Mouse (Mus musculus): ENCODE results near the gene Epb41l4b. TPM values are rescaled to one million over a fixed set of nuclear protein-coding genes. Genes with fewer than 3 reads are reported as not detected.

Epb41l4b gene
- polyA plus RNA-seq, 1 experiment from 2014 or later = 2.4 TPM

DNA sequence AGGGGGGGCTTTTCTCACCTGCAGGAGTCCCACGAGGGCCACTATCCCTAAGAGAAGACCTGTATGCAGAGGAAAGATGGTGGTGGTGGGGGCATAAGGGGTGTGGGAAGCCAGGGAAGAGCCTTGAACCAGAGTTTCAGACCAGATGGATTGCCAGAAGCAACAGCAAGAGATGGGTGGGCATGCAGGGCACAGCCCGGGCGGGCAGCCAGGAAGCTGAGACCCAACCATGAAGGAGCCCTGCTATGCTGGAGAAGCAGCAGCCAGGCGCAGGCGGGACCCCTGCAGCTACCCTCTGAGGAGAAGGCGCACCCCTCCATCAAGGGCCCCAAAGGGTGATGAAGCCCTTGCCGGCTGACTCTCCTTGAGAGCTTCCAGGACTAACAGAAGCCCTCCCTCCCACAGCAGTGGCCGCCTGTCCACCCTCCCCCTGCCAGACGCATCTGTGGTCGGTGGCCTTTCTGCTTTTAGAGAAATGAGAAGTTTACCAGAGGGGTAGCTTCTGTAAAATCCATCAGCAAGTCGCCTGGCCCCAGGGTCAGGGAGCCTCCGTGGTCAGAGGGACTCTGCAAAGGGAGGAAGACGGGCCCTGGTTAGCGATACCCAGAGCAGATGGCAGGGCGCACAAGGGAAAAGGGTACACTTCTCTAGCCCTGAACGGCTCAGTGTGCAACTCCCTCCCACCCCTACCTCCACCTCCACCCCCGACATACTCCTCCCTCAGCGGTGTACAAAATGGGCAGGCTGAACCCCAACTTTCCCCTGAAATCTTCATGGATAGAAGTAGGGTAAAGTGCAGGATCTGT is 126.7 kb downstream of the Epb41l4b start:
- no peak for DNase-seq (ENCODE audit: low spot score)

GRCm38 (mm10) chr4:57015032-57015431 is 128.2 kb downstream of the Epb41l4b start:
- DNase-seq (ENCODE audit: low spot score) = no peak

DNA sequence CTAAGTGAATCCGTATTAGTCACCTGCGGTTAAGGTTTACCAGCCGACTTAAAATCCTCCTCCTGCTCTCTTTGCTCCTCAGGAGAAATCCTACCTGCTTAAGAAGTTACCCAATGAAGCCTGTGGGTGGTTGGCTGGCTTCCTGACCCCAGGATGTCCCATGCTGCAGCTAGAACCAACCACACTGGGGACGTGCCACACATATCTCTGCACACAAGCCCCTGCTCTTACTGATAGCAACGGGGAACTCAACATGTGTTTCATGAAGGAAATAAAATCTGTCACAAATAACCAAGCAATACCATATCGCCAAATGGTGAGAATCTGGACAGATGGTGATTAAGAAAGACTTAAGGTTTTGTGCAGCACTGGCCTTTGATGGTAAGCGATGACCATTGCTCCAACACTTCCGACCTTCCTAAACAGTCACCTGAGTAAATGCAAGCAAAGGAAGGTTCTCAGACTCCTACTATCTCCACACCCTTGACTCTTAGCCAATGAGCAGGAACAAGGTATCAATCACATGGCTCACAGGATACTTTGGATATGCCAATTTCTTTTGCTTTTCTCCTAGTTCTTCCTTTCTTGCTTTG is 131.7 kb downstream of the Epb41l4b start:
- no peak for DNase-seq (ENCODE audit: low spot score)

- no peak for DNase-seq (ENCODE audit: low spot score)
Observed at GRCm38 (mm10) chr4:57010919-57011318, 132.3 kb downstream of the Epb41l4b start.

- no peak for DNase-seq (ENCODE audit: low spot score)
Observed at GRCm38 (mm10) chr4:57010425-57010824, 132.8 kb downstream of the Epb41l4b start.

GRCm38 (mm10) chr4:57007717-57008116 is 135.5 kb downstream of the Epb41l4b start:
- no peak for DNase-seq (ENCODE audit: low spot score)

DNA sequence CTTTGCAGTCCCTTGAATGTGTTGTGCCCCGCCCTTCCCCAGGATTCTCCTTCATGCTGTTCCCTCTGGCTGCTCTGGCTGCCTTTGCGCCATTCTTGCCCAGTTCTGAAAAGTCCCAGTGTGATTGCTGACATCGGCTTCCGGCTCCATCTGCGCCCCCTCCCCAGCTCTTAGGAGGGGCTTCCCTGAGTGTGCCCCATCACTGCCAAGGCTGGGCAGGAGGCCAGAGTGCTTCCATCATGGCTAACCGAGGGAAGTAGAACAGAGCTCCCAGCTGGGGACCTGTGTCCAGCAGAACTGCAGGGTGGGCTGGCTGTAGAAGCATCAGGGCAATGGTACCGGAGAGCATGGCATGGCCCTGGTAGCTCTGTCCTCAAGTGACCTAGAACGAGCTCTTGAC is 138.2 kb downstream of the Epb41l4b start:
- no peak for DNase-seq (ENCODE audit: low spot score)

DNA sequence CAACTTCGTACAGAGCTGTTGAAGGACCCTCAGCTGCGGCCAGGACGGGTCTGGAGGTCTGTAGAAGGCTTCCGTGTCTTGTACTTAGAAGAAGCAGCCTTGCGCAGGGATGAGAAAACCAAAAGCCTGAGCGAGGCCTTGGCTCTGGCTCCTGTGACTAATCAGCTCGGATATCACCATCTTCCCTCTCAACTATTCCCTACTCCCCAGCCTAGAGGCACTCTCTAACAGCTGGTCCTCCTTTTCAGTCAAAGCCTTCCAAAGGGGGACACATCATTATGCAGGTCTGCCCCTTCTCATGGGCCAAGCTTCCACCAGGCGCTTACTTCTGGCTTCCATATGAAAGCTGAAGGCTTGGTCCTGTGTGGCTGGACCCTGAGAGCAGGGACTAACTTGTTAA is 139.4 kb downstream of the Epb41l4b start:
- no peak for DNase-seq (ENCODE audit: low spot score)

DNA sequence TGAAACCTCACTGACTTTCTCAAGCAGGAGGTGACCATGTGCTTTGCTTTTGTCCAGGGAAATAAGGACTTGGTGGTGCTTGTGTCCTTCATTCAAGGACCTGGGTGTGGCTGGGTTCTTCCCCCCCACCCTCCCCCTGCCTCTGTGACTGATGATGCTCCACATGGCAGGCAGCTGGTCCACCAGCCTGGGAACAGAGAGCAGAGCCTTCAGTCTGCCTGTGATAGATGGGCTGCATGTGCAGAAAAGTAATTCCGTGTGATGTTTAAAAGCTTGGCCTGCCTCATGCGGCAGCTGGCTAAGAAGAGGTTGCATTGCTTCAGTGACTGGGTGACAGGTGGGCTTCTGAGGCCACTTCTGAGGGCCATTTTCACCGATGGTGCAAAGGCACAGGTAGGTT is 140.5 kb downstream of the Epb41l4b start:
- no peak for DNase-seq (ENCODE audit: low spot score)

DNA sequence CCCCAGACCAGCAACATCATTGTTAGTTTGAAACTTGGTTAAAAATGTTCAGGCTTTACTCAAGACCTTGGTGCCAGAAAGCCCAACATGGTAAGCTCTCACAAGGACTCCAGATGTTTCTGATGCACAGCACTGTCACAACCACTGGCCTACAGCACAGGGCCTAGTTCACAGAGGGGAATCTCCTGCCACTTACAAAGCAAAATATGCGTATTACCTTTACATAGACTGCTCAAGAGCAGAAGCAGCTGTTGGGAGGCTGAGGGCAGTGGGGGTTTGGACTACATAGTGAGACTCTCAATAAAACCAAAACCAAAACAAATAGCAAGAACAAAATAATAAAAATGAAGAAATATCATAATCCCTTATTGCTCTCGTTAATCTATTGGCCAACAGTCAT is 141.8 kb downstream of the Epb41l4b start:
- DNase-seq (ENCODE audit: low spot score) = no peak

GRCm38 (mm10) chr4:56993331-56993730 is 149.9 kb downstream of the Epb41l4b start:
- DNase-seq (ENCODE audit: low spot score) = peak; percentile 68

- DNase-seq (ENCODE audit: low spot score) = no peak
Observed at GRCm38 (mm10) chr4:56991951-56992350, 151.3 kb downstream of the Epb41l4b start.

DNA sequence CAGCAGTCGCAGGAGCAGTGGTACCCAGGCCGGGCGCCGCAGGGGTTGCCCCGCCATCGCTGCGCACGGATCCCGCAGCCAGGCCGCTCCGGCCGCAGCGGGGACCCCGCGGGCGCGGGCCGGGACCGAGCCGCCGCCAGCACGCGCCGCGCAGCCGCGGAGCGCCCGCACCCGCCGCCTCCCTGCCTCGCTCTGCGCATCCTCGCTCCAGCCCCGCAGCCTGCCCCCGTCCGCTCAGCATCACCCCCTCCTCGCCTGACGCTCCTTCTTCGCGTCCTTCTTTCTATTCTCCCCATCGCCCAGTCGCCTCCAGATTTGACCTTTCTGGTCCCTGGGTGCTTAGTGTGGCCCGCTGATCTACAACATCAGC is 153.0 kb downstream of the Epb41l4b start, which contains the start of gene Frrs1l:
TSS of gene Frrs1l (minus strand) at position 177 of the 370 bp plus-strand sequence.
- DNase-seq (ENCODE audit: low spot score) = no peak

DNA sequence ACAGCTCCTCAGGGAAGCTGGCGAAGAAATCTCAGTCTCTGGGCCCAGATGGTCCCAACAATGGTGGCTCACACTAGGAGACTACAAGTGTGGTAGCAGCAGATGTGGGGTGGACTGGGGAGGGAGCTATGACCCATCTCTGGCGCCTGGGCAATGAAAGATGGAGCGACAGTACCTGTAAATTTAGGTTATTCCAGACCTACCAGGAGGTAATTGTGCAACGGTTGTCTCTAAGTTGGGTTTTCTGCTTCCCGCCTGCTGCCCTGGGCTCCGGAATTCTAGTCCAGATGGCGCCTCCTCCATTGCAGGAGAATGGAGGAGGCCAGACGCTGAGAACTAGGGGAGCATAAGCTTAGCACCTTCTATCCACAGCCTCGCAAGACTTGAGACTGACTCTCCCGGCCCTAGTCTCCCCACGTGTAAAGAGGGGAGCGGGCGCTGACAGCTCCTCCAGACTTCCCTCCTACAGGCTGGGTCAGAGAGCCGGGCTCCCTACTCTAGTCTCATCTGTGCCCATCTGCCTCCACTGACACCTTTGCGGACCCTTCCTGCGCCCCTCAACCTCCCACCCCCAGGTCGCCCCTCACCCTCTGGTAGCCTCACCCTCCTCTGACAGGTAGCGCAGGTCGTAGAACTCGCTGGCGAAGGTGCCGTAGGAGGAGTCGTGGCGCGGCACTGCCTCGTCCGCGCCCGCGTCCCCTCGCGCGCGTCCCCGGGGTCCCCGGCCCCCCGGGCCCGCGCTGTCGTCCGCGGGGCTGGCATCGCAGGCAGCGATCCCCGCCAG is 153.6 kb downstream of the Epb41l4b start:
- DNase-seq (ENCODE audit: low spot score) = no peak

DNA sequence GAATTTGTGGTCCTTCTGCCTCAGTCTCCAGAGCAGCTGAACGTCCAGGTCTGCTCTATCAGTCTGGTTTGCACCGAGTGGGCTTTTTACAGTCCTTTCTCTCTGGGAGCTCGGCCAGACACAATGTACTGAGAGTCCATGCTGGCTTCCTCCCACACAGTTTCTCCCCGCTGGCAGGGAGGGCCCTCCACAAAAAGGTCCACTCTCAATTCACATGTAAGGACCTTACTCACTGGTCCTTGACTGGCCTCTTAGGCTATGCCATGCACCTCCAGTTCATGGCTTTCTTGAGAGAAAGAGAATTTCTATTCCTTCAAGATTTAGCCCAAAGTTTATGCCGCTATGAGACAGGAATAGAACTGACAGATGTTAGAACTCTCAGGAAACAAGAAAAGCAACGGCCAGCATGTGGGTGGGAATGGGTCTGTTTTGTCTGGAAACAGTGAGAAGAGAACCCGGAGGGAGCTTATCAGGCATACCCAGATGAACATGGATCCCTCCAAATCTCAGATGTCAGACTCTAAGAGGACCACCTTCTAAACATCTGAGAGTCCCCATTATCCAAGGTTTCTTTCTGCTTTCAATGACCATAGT is 177.6 kb downstream of the Epb41l4b start:
- DNase-seq (ENCODE audit: low spot score) = no peak

DNA sequence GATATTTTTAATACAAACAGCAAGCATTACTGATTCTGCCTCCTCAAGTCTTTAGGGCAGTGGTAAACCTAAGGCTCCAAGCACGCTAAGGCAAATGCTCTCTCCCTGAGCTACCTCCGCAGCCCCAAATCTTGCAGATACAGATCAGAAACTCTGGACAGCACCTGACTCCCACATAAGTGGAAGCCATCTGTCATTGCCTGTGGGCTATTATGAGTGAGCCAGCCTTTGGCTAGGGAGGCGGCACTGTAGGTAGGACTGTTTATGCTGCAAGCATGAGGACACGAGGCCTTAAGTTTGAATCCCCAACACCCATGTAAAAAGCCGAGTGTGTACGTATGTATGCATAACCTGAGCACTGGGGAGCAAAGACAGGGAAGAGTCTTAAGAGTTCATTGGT is 179.6 kb downstream of the Epb41l4b start:
- DNase-seq (ENCODE audit: low spot score) = no peak

- DNase-seq (ENCODE audit: low spot score) = no peak
Observed at GRCm38 (mm10) chr4:56961320-56961925, 181.8 kb downstream of the Epb41l4b start.

- DNase-seq (ENCODE audit: low spot score) = no peak
Observed at GRCm38 (mm10) chr4:56957518-56957917, 185.7 kb downstream of the Epb41l4b start.

- DNase-seq (ENCODE audit: low spot score) = no peak
Observed at GRCm38 (mm10) chr4:56953235-56953634, 190.0 kb downstream of the Epb41l4b start.

DNA sequence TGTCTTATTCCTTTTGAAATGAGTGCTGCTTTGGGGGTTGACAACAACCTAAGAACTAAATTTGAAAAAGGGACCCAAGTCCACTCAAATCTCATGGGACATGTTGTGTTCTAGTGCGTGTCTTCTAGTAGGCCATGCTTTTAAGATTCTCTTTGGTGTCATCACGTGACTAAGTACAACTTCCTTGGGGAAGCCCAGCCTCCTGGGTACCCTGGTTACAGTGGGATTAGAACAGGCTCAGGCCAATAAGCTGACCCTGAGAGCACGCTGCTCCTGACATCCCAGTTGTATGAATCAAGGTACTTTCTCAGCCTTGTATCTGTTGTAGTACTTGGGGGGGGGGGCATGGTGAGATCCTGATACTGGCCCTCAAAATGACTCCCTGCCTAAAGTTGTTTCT is 191.5 kb downstream of the Epb41l4b start:
- no peak for DNase-seq (ENCODE audit: low spot score)

DNA sequence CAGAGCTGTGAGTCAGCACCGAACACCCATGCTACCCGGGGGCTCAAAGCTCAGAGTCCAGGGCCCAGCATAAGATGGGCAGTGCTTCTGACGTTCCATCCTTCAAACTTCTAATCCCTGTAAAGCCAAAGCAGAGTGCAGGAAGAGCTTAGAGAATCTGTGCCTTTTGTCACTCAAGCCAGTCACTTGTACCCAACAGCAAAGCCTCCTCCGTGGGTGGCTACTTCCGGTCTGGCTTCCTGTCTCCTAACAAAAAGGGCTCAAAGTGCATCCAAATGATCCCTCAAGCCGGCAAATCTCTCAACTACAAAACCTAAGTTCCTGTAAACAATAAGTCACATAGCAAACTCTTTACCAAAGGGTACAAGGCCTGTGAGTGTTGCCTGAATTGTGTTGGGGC is 193.7 kb downstream of the Epb41l4b start:
- DNase-seq (ENCODE audit: low spot score) = peak; percentile 35
